Comparison of ENCODE assay signal across 32 mouse cellular contexts in genomic region chr13:43023005-43023404, GRCm38 (mm10).
"Had no signal": no experiment of that assay in that cellular context is flagged by ENCODE, and none has a peak within 500 bp of the region (broad histone marks: within the 10 kb centered on the region; RNA-seq: fewer than 3 reads in every experiment).

No protein-coding gene starts in this region.

- H3K36me3 ChIP-seq: limb, embryonic 10.5 days; limb, embryonic 12.5 days; limb, embryonic 13.5 days; limb, embryonic 15.5 days; liver, embryonic 12.5 days; liver, embryonic 13.5 days; liver, embryonic 15.5 days; lung, embryonic 15.5 days; midbrain, embryonic 10.5 days; midbrain, embryonic 12.5 days; midbrain, embryonic 13.5 days; midbrain, embryonic 15.5 days; neural tube, embryonic 12.5 days had no signal

- H3K4me1 ChIP-seq: limb, embryonic 13.5 days; limb, embryonic 15.5 days; liver, embryonic 12.5 days; liver, embryonic 13.5 days; liver, embryonic 15.5 days; lung, embryonic 15.5 days; megakaryocyte, embryonic 14.5 days; midbrain, embryonic 15.5 days; neural tube, embryonic 12.5 days had no signal

- H3K4me2 ChIP-seq: limb, embryonic 12.5 days; limb, embryonic 13.5 days; limb, embryonic 15.5 days; liver, embryonic 11.5 days; liver, embryonic 12.5 days; liver, embryonic 13.5 days; liver, embryonic 15.5 days; lung, embryonic 14.5 days; lung, embryonic 15.5 days; midbrain, embryonic 12.5 days; midbrain, embryonic 13.5 days; midbrain, embryonic 15.5 days; neural tube, embryonic 12.5 days had no signal

- H3K4me3 ChIP-seq: left cerebral cortex, adult 2 months; limb, embryonic 10.5 days; limb, embryonic 12.5 days; limb, embryonic 13.5 days; limb, embryonic 15.5 days; liver, embryonic 12.5 days; liver, embryonic 13.5 days; liver, embryonic 15.5 days; lung, embryonic 15.5 days; megakaryocyte, embryonic 14.5 days; midbrain, embryonic 10.5 days; midbrain, embryonic 12.5 days; midbrain, embryonic 13.5 days; midbrain, embryonic 15.5 days; myocyte; neural tube, embryonic 12.5 days had no signal

- DNase-seq: left cerebral cortex, postnatal 4 days; liver; liver, embryonic 13.5 days; liver, postnatal 0 days; lung, adult 18-20 months; lung, adult 2 months; lung, embryonic 14.5 days; lung, postnatal 10 days; lung, postnatal 14 days; lung, postnatal 36 days; lung, postnatal 4 days; midbrain, embryonic 14.5 days had no signal

- H3K9ac ChIP-seq: limb, embryonic 12.5 days; limb, embryonic 13.5 days; limb, embryonic 15.5 days; liver, embryonic 12.5 days; liver, embryonic 13.5 days; liver, embryonic 14.5 days; liver, embryonic 15.5 days; liver, postnatal 0 days; lung, embryonic 14.5 days; lung, embryonic 15.5 days; midbrain, embryonic 12.5 days; midbrain, embryonic 13.5 days; midbrain, embryonic 15.5 days; neural tube, embryonic 12.5 days had no signal

- H3K27ac ChIP-seq: left cerebral cortex, adult 2 months; limb, embryonic 10.5 days; limb, embryonic 12.5 days; limb, embryonic 13.5 days; limb, embryonic 15.5 days; liver, embryonic 12.5 days; liver, embryonic 13.5 days; liver, embryonic 14.5 days; liver, embryonic 15.5 days; lung, embryonic 15.5 days; macrophage; midbrain, embryonic 10.5 days; midbrain, embryonic 12.5 days; midbrain, embryonic 13.5 days; midbrain, embryonic 15.5 days; neural tube, embryonic 12.5 days had no signal

- H3K27me3 ChIP-seq: limb, embryonic 12.5 days; limb, embryonic 13.5 days; limb, embryonic 15.5 days; liver, embryonic 12.5 days; liver, embryonic 13.5 days; liver, embryonic 15.5 days; lung, embryonic 15.5 days; megakaryocyte, embryonic 14.5 days; midbrain, embryonic 12.5 days; midbrain, embryonic 13.5 days; midbrain, embryonic 15.5 days; neural tube, embryonic 12.5 days had no signal

- ATAC-seq: liver, embryonic 12.5 days; liver, postnatal 0 days; lung, postnatal 0 days; midbrain, embryonic 13.5 days; midbrain, embryonic 15.5 days; midbrain, embryonic 16.5 days had no signal

- H3K9me3 ChIP-seq: limb, embryonic 10.5 days; limb, embryonic 13.5 days; limb, embryonic 15.5 days; liver, embryonic 12.5 days; liver, embryonic 13.5 days; liver, embryonic 15.5 days; lung, embryonic 15.5 days; midbrain, embryonic 13.5 days; midbrain, embryonic 15.5 days; neural tube, embryonic 12.5 days had no signal
